Mouse (Mus musculus): ENCODE results near the gene Ttll2.
"Not testable (repeated sequence)": the region's sequence is repeated elsewhere in the genome, so short reads cannot be mapped to it uniquely, and the experiment has no call there.

- not testable (repeated sequence) for TF ChIP-seq SRF (IDR thresholded peaks at IDR 0.05; ENCODE audit: control insufficient read depth, insufficient read length, low read depth); POLR2A (IDR thresholded peaks at IDR 0.05; ENCODE audit: insufficient read length, low read depth); MAX (IDR thresholded peaks at IDR 0.05; ENCODE audit: low read depth)
These were observed 33.5 kb upstream of the Ttll2 start for GRCm38 (mm10) chr17:7386016-7386415.

Measured in myocyte (in vitro differentiated cells).